Mouse (Mus musculus): ENCODE results near the gene Mark4. TPM values are rescaled to one million over a fixed set of nuclear protein-coding genes. Genes with fewer than 3 reads are reported as not detected.

The Mark4 gene
- polyA plus RNA-seq, 1 experiment: 27.4 TPM

GRCm38 (mm10) chr7:19495521-19496213 lies 37.0 kb upstream of the Mark4 start:
- no peak overlapping the region for H3K27ac ChIP-seq (ENCODE audit: insufficient read depth, low read length)
- no peak for TF ChIP-seq POLR2A (IDR thresholded peaks at IDR 0.05; ENCODE audit: low read depth, low read length)
- TF ChIP-seq CTCF (IDR thresholded peaks at IDR 0.05; ENCODE audit: borderline replicate concordance, insufficient read depth, low read length): no peak
- no peaks in the 10 kb centered on the region for H3K4me1 ChIP-seq (ENCODE audit: control insufficient read depth, insufficient read depth, low read length)
- H3K4me3 ChIP-seq (ENCODE audit: insufficient read depth, low read length): no peak overlapping the region

GRCm38 (mm10) chr7:19494751-19495474 lies 36.3 kb upstream of the Mark4 start:
- no peak for TF ChIP-seq POLR2A (IDR thresholded peaks at IDR 0.05; ENCODE audit: low read depth, low read length)
- TF ChIP-seq CTCF (IDR thresholded peaks at IDR 0.05; ENCODE audit: borderline replicate concordance, insufficient read depth, low read length): no peak
- Histone ChIP-seq H3K4me3 (ENCODE audit: insufficient read depth, low read length) (no peak overlapping the region), H3K4me1 (ENCODE audit: control insufficient read depth, insufficient read depth, low read length) (no peaks in the 10 kb centered on the region), H3K27ac (ENCODE audit: insufficient read depth, low read length) (no peak overlapping the region)

- H3K4me3 ChIP-seq (ENCODE audit: insufficient read depth, low read length): no peak overlapping the region
Observed at GRCm38 (mm10) chr7:19491731-19492130, 33.1 kb upstream of the Mark4 start.

GRCm38 (mm10) chr7:19489525-19489924 lies 30.9 kb upstream of the Mark4 start:
- Histone ChIP-seq H3K4me1 (ENCODE audit: control insufficient read depth, insufficient read depth, low read length) (no peaks in the 10 kb centered on the region), H3K4me3 (ENCODE audit: insufficient read depth, low read length) (no peak overlapping the region), H3K27ac (ENCODE audit: insufficient read depth, low read length) (no peak overlapping the region)
- TF ChIP-seq CTCF (IDR thresholded peaks at IDR 0.05; ENCODE audit: borderline replicate concordance, insufficient read depth, low read length) (no peak), POLR2A (IDR thresholded peaks at IDR 0.05; ENCODE audit: low read depth, low read length) (no peak)

More at GRCm38 (mm10) chr7:19491731-19492130, 33.1 kb upstream of the Mark4 start:
- TF ChIP-seq POLR2A (IDR thresholded peaks at IDR 0.05; ENCODE audit: low read depth, low read length) (no peak), CTCF (IDR thresholded peaks at IDR 0.05; ENCODE audit: borderline replicate concordance, insufficient read depth, low read length) (no peak)
- Histone ChIP-seq H3K4me1 (ENCODE audit: control insufficient read depth, insufficient read depth, low read length) (no peaks in the 10 kb centered on the region), H3K27ac (ENCODE audit: insufficient read depth, low read length) (no peak overlapping the region)

GRCm38 (mm10) chr7:19486549-19486948 lies 27.9 kb upstream of the Mark4 start:
- TF ChIP-seq CTCF (IDR thresholded peaks at IDR 0.05; ENCODE audit: borderline replicate concordance, insufficient read depth, low read length) (no peak), POLR2A (IDR thresholded peaks at IDR 0.05; ENCODE audit: low read depth, low read length) (no peak)
- Histone ChIP-seq H3K27ac (ENCODE audit: insufficient read depth, low read length) (no peak overlapping the region), H3K4me3 (ENCODE audit: insufficient read depth, low read length) (no peak overlapping the region), H3K4me1 (ENCODE audit: control insufficient read depth, insufficient read depth, low read length) (no peaks in the 10 kb centered on the region)

GRCm38 (mm10) chr7:19485488-19485887 lies 26.9 kb upstream of the Mark4 start:
- no peak overlapping the region for H3K27ac ChIP-seq (ENCODE audit: insufficient read depth, low read length)
- TF ChIP-seq CTCF (IDR thresholded peaks at IDR 0.05; ENCODE audit: borderline replicate concordance, insufficient read depth, low read length): no peak
- TF ChIP-seq POLR2A (IDR thresholded peaks at IDR 0.05; ENCODE audit: low read depth, low read length): no peak
- no peaks in the 10 kb centered on the region for H3K4me1 ChIP-seq (ENCODE audit: control insufficient read depth, insufficient read depth, low read length)
- no peak overlapping the region for H3K4me3 ChIP-seq (ENCODE audit: insufficient read depth, low read length)

GRCm38 (mm10) chr7:19483281-19483680 lies 24.7 kb upstream of the Mark4 start:
- H3K4me1 ChIP-seq (ENCODE audit: control insufficient read depth, insufficient read depth, low read length): no peaks in the 10 kb centered on the region
- TF ChIP-seq POLR2A (IDR thresholded peaks at IDR 0.05; ENCODE audit: low read depth, low read length): no peak
- no peak for TF ChIP-seq CTCF (IDR thresholded peaks at IDR 0.05; ENCODE audit: borderline replicate concordance, insufficient read depth, low read length)

GRCm38 (mm10) chr7:19477624-19478384 lies 19.2 kb upstream of the Mark4 start:
- H3K4me3 ChIP-seq (ENCODE audit: insufficient read depth, low read length): no peak overlapping the region
- no peak overlapping the region for H3K27ac ChIP-seq (ENCODE audit: insufficient read depth, low read length)
- H3K4me1 ChIP-seq (ENCODE audit: control insufficient read depth, insufficient read depth, low read length): no peaks in the 10 kb centered on the region
- TF ChIP-seq POLR2A (IDR thresholded peaks at IDR 0.05; ENCODE audit: low read depth, low read length): no peak
- TF ChIP-seq CTCF (IDR thresholded peaks at IDR 0.05; ENCODE audit: borderline replicate concordance, insufficient read depth, low read length): no peak

More at GRCm38 (mm10) chr7:19483281-19483680, 24.7 kb upstream of the Mark4 start:
- no peak overlapping the region for H3K4me3 ChIP-seq (ENCODE audit: insufficient read depth, low read length)
- H3K27ac ChIP-seq (ENCODE audit: insufficient read depth, low read length): no peak overlapping the region

- H3K27ac ChIP-seq (ENCODE audit: insufficient read depth, low read length): no peak overlapping the region
- no peaks in the 10 kb centered on the region for H3K4me1 ChIP-seq (ENCODE audit: control insufficient read depth, insufficient read depth, low read length)
- TF ChIP-seq POLR2A (IDR thresholded peaks at IDR 0.05; ENCODE audit: low read depth, low read length) (no peak), CTCF (IDR thresholded peaks at IDR 0.05; ENCODE audit: borderline replicate concordance, insufficient read depth, low read length) (no peak)
- no peak overlapping the region for H3K4me3 ChIP-seq (ENCODE audit: insufficient read depth, low read length)
Observed at GRCm38 (mm10) chr7:19477084-19477483, 18.5 kb upstream of the Mark4 start.
